Mouse (Mus musculus) neural tube, embryonic 12.5 days (tissue): ENCODE results near the gene Cend1. TPM values are rescaled to one million over a fixed set of nuclear protein-coding genes. Genes with fewer than 3 reads are reported as not detected.
A peak's percentile ranks its signal among the peaks of the same experiment; 100 is the strongest.

Experiments
- ATAC-seq: fragments of 200-750 bp; cut with Nextera tagmentation; 2 replicates; pipeline ENCODE4 v1.8.0; 2017; ENCODE audit warnings: low read depth, mild to moderate bottlenecking, moderate TSS enrichment, moderate library complexity; ENCODE audit not compliant: low FRiP score
- H3K27ac ChIP-seq: fragments of 300-500 bp; sonication (generic); 2 replicates; pipeline ENCODE4 v1.5.1; 2016
- H3K27me3 ChIP-seq: fragments of 300-500 bp; sonication (generic); replicated peaks from 2 replicates; pipeline ENCODE4 v1.6.1; 2016; ENCODE audit warnings: mild to moderate bottlenecking
- H3K36me3 ChIP-seq: fragments of 300-500 bp; sonication (generic); 2 replicates; pipeline ENCODE4 v1.6.1; 2016; ENCODE audit warnings: mild to moderate bottlenecking
- H3K4me1 ChIP-seq: fragments of 300-500 bp; sonication (generic); 2 replicates; pipeline ENCODE4 v1.6.1; 2016
- H3K4me2 ChIP-seq: fragments of 300-500 bp; sonication (generic); replicated peaks from 2 replicates; pipeline ENCODE4 v1.6.1; 2016; ENCODE audit warnings: mild to moderate bottlenecking
- H3K4me3 ChIP-seq: fragments of 300-500 bp; sonication (generic); 2 replicates; pipeline ENCODE4 v1.5.1; 2016
- H3K9ac ChIP-seq: fragments of 300-500 bp; sonication (generic); 2 replicates; pipeline ENCODE4 v1.6.1; 2016; ENCODE audit warnings: mild to moderate bottlenecking
- H3K9me3 ChIP-seq: fragments of 300-500 bp; sonication (generic); 2 replicates; pipeline ENCODE4 v1.6.1; 2016; ENCODE audit warnings: mild to moderate bottlenecking
- WGBS: fragments of 180-500 bp; shearing (Covaris S2); methylation state at CpG from one replicate; pipeline ENCODE4 v1.1.7; 2016; 5-methylcytosine and 5-hydroxymethylcytosine counted together
- polyA plus RNA-seq: library from polyadenylated mRNA; unstranded; fragments of >200 nt; fragmentation: Nextera tagmentation; extraction: Ambion mirVana; gene quantifications from 2 replicates; pipeline ENCODE4 v1.2.1, GENCODE M21; 2016

The Cend1 gene
- polyA plus RNA-seq, 1 experiment from 2014 or later, result 55.1 TPM

DNA sequence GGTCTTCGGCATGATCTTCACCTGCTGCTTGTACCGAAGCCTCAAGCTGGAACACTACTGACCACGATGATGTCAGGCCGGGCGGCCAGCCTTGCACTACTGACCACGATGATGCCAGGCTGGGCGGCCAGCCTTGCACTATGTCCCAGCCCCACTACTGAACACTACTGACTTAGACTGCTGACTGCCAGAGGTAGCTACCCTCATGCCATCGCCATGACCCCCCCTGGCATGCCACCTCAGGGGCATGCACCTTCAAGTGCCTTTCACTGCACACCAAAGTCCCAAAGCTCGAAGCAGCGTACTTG is 41.3 kb upstream of the Cend1 start:
- no peak for ATAC-seq
- H3K9ac ChIP-seq, result no peak overlapping the region
- no peak overlapping the region for H3K4me3 ChIP-seq
- WGBS, result 94% methylated on average over 10 of the region's 10 CpGs
- peaks cover 41% of the 10 kb centered on the region for H3K4me1 ChIP-seq
- H3K36me3 ChIP-seq, result peaks cover 37% of the 10 kb centered on the region
- no peak overlapping the region for H3K27ac ChIP-seq
- H3K27me3 ChIP-seq, result peaks cover 14% of the 10 kb centered on the region
- H3K9me3 ChIP-seq, result no peaks in the 10 kb centered on the region
- peak overlapping the region; percentile 76; the same call in 1 of the 2 replicates for H3K4me2 ChIP-seq

DNA sequence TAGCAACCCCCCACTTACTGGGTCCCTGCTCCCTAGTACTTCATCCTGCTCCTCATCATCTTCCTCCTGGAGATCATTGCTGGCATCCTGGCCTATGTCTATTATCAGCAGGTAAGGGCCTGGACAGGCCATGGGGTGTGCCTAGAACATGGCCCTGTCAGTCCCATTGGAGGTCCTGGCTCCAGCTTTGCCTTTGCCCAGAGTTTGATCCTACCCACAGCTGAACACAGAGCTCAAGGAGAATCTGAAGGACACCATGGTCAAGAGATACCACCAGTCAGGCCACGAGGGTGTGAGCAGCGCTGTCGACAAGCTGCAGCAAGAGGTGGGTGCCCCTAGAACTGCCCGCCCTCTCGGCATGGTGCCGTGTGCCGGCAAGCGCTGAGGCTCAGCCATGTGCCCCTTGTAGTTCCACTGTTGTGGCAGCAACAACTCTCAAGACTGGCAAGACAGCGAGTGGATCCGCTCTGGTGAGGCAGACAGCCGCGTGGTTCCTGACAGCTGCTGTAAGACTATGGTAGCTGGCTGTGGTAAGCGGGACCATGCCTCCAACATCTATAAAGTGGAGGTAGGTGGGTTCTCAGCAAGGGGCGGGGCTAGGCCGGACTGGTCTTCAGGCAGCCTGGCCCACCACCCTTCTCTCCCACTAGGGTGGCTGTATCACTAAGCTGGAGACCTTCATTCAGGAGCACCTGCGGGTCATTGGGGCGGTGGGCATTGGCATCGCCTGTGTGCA is 40.8 kb upstream of the Cend1 start:
- Histone ChIP-seq H3K9ac (0 out of 2 replicates have a peak overlapping the region, but pooled peaks have one; percentile 17), H3K9me3 (no peaks in the 10 kb centered on the region), H3K36me3 (peaks cover 37% of the 10 kb centered on the region), H3K27me3 (peaks cover 18% of the 10 kb centered on the region), H3K4me1 (peaks cover 39% of the 10 kb centered on the region), H3K27ac (no peak overlapping the region), H3K4me2 (peak overlapping the region; percentile 76), H3K4me3 (no peak overlapping the region)
- ATAC-seq, result no peak
- WGBS, result 92% methylated on average over 18 of the region's 18 CpGs

DNA sequence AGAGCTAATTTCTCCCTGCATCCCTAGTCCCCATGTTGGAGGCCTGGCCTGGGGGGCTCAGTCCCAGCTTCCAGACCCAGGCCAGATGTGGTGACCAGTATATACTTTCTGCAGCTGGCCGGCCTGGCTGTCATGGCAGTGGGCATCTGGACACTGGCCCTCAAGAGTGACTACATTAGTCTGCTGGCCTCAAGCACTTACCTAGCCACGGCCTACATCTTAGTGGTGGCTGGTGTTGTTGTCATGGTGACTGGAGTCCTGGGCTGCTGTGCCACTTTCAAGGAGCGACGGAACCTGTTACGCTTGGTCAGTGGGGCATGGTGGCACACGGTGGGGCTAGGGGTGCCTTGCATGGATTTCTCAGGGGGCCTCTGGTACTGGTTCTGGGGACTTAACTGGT is 40.1 kb upstream of the Cend1 start:
- Histone ChIP-seq H3K4me1 (peaks cover 41% of the 10 kb centered on the region), H3K27ac (0 out of 2 replicates have a peak overlapping the region, but pooled peaks have one; percentile 88), H3K27me3 (peaks cover 25% of the 10 kb centered on the region), H3K4me2 (peak overlapping the region; percentile 76), H3K36me3 (peaks cover 37% of the 10 kb centered on the region), H3K9me3 (no peaks in the 10 kb centered on the region), H3K9ac (peak overlapping the region; percentile 41), H3K4me3 (peak overlapping the region; percentile 63)
- WGBS, result 82% methylated on average over 6 of the region's 6 CpGs
- ATAC-seq, result no peak

DNA sequence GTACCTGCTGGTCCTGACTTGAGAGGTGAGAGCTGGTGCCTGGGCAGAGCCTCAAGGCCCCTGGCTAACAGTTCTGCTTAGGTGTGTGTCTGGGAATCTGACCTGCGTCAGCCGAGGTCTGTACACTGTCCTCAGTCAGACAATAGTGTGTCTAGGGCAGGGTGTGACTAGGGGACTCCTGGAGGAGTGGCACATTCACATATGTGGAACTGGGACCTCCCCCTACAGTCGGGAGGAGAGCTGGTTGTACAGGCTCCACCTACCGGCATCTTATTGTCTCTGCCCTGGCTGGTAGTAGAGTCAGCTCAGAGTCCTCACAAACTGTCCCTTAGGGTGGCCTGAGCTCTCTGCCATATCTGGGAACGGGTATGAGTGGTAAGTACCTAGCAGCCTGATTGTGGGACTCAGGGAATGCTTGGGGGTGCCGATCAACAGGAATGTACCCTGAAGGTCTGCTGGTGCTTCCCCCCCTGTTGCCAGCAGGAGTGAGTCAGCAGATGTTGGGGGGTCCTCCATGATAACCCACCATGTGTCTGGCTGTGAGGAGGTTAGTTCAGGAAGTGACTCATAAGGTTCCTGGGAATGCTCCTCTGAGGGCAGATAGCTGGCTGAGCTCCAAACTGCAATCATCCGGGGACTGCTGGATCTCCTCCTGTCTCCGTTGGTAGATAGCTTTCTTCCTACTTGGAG is 39.4 kb upstream of the Cend1 start:
- H3K4me1 ChIP-seq, result peaks cover 34% of the 10 kb centered on the region
- WGBS, result 24% methylated on average over 8 of the region's 8 CpGs

DNA sequence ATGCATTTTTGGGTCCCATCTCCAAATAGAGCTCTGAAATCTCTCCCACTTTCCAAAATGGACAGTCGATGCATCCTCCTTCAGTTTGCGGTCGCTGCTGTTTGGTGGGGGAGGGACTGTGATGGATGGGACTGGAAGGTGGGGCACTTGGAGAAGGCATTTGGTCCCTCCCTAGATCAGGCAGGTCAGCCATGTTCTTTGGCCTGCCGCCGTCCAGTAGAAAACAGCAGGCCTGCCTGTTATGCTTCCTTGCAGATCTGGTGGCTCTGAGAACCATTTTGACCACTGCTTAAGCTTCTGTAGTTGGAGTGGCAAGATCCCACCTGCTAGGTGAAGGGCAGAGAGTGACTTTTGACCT is 38.9 kb upstream of the Cend1 start:
- H3K36me3 ChIP-seq, result peaks cover 37% of the 10 kb centered on the region
- H3K9ac ChIP-seq, result peak overlapping the region; percentile 77
- H3K4me2 ChIP-seq, result peak overlapping the region; percentile 76
- peaks cover 29% of the 10 kb centered on the region for H3K4me1 ChIP-seq
- H3K27ac ChIP-seq, result peak overlapping the region; percentile 88
- 15% methylated on average over 5 of the region's 5 CpGs for WGBS
- H3K9me3 ChIP-seq, result no peaks in the 10 kb centered on the region
- H3K4me3 ChIP-seq, result peak overlapping the region; percentile 63
- peak; percentile 26; the same call in 1 of the 2 replicates for ATAC-seq
- H3K27me3 ChIP-seq, result peaks cover 38% of the 10 kb centered on the region

More for the DNA sequence above, 39.4 kb upstream of the Cend1 start:
- H3K27me3 ChIP-seq, result peaks cover 32% of the 10 kb centered on the region
- H3K9me3 ChIP-seq, result no peaks in the 10 kb centered on the region
- H3K4me2 ChIP-seq, result peak overlapping the region; percentile 76
- peak overlapping the region; percentile 88 for H3K27ac ChIP-seq
- peak overlapping the region; percentile 63 for H3K4me3 ChIP-seq
- ATAC-seq, result peak; percentile 82
- peaks cover 37% of the 10 kb centered on the region for H3K36me3 ChIP-seq
- peak overlapping the region; percentile 77 for H3K9ac ChIP-seq

DNA sequence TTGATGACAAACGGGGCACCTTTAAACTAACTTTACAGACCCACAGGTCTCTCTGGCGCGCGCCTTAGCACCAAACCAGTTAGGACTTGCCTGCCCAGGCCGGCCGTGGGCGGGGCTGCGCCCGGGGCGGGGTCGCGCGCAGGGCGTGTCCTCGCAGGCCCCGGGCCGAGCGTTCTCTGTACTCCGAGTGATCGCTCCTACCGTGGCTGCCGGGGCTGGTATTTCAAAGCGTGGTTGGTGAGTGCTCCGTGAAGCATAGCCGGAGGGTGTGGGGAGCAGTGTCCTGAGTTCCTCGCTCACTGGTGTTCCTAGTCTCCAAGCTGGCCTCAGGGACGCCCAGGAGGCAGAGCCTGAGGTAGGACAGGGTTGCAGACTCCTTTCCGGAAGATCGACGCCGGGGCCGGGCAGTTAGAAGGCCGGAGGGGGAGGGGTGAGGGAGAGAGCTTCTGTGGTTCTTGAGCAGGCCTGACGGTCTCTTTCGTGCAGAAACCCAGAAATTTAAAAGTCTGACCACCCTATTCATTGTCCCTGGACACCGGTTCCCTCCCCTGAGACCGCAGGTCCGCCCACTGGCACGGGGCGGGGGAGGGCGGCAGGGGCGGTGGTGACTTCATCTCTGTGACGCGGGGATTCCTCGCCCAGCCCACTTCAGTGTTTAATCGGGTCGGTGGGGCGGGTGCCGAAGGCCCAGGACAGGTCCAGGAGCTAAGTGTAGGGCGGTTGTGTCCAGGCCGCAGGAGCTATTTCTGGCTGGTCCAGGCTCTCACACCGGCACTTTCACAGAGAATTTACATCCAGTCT is 38.1 kb upstream of the Cend1 start, which contains the start of gene Cd151:
TSS of gene Cd151 (plus strand) at position 163 of the 801 bp plus-strand sequence.
- H3K4me1 ChIP-seq, result peaks cover 29% of the 10 kb centered on the region
- peak within 1 kb of the TSS; percentile 77 for H3K9ac ChIP-seq
- H3K27ac ChIP-seq, result peak within 1 kb of the TSS; percentile 88
- H3K36me3 ChIP-seq, result peaks cover 31% of the 10 kb centered on the region
- no peaks in the 10 kb centered on the region for H3K9me3 ChIP-seq
- H3K27me3 ChIP-seq, result peaks cover 45% of the 10 kb centered on the region
- peak within 1 kb of the TSS; percentile 76 for H3K4me2 ChIP-seq
- ATAC-seq, result peak; percentile 63
- under 1% methylated on average over 52 of the region's 52 CpGs for WGBS
- peak within 1 kb of the TSS; percentile 63 for H3K4me3 ChIP-seq

DNA sequence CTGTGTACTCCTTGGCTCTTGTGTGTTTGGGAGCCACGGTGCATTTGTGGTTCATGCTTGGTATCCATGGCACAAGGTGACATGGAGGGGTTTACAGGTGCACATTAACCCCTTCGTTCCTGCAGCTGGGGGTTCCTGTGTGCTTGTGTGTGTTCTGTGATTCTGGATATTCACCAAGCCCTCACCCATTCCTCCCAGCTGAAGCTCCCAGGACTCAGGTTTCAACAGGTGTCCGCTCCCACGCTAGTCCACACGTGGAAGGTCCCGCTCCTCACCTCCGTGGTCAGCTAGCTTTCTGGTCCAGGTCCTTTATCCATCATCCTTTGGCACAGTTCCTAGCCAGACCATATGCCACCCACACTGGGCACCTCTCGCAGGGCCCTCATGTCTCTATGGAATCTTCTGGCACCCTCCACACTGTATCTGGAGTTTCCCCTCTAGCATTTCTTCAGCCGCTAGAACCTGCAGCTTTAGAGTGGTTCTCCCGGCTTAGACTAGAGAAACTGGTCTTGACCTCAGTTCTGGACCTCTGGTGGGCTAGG is 37.4 kb upstream of the Cend1 start:
- WGBS, result 60% methylated on average over 10 of the region's 10 CpGs
- peaks cover 34% of the 10 kb centered on the region for H3K4me1 ChIP-seq
- no peak for ATAC-seq
- no peak overlapping the region for H3K27ac ChIP-seq
- peak overlapping the region; percentile 76 for H3K4me2 ChIP-seq
- peak overlapping the region; percentile 63; the same call in 1 of the 2 replicates for H3K4me3 ChIP-seq
- H3K36me3 ChIP-seq, result peaks cover 25% of the 10 kb centered on the region
- H3K9me3 ChIP-seq, result no peaks in the 10 kb centered on the region
- 0 out of 2 replicates have a peak overlapping the region, but pooled peaks have one; percentile 77 for H3K9ac ChIP-seq
- H3K27me3 ChIP-seq, result peaks cover 52% of the 10 kb centered on the region

DNA sequence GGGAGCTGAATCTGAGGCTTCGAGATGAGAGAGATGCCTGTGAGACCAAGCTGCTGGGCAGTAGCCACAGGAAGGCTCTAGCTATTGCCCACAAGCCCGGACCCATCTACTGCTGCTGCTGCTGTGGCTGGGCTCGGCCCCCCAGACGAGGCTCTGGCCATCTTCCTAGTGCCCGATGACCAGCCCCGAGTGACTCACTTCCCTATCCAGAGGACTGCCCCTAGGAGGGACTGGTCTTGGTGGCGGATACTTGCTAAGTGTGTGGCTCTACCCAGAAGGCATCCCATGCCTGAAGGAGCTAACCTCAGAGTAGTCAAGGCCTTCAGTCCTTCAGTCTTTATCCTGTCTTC is 36.7 kb upstream of the Cend1 start:
- H3K4me2 ChIP-seq, result no peak overlapping the region
- peaks cover 19% of the 10 kb centered on the region for H3K36me3 ChIP-seq
- no peak for ATAC-seq
- peaks cover 37% of the 10 kb centered on the region for H3K4me1 ChIP-seq
- no peak overlapping the region for H3K9ac ChIP-seq
- peaks cover 59% of the 10 kb centered on the region for H3K27me3 ChIP-seq
- WGBS, result 70% methylated on average over 7 of the region's 7 CpGs
- no peak overlapping the region for H3K4me3 ChIP-seq
- H3K9me3 ChIP-seq, result no peaks in the 10 kb centered on the region
- no peak overlapping the region for H3K27ac ChIP-seq

DNA sequence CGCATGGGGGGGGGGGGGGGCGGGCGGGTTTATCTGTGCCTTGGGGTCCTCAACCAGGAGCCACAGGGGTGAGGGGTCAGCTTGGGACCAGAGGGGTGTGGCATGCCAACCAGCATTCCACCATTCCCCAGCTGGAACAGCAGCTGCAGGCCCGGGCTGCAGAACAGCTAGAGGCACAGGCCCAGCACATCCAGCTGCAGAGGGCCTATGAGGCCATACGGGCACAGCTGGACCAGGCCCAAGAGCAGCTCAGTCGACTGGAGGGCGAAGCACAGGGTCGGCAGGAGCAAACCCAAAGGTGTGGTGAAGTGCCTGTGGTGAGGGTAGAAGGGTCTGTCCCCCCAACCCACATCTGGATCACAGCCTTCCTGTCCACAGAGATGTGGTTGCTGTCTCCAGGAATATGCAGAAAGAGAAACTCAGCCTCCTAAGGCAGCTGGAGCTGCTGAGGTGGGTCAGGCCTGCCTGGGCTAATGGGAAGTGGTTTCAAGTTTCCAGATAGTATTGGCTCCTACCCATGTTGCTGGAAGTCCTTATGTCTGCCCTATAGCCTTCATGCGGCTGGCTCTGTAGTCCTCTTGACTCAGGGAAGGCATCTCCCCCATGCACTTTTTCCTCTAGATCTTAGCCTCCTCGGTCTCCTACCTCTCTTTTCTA is 36.2 kb upstream of the Cend1 start:
- H3K9ac ChIP-seq, result peak overlapping the region; percentile 29; the same call in 1 of the 2 replicates

DNA sequence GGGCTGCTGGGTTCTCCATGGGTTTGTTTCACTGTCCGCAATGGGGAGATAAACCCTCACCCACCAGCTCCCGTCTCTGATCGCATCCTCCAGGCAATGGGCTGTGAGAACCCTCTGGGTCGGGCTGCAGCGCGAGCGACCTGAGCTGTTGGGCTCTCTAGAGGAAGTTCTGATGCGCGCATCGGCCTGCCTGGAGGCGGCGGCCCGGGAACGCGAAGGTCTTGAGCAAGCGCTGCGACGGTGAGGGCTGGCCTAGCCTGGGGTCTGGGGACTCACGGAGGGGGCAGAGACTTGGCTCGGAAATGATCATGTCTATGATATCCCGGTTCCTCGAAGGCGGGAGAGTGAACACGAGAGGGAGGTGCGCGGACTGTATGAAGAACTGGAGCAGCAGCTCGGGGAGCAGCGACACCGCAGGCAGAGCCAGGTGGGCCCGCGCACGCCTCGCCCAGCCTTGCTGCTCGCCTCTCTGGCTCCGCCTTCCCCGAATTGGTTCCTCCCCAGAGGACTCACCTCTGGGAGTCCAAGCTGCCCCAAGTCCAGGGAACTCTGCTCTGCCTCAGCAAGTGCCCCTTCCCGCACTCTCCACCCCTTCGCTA is 35.4 kb upstream of the Cend1 start:
- H3K27ac ChIP-seq, result no peak overlapping the region
- H3K4me2 ChIP-seq, result peak overlapping the region; percentile 38
- 0 out of 2 replicates have a peak overlapping the region, but pooled peaks have one; percentile 1 for H3K4me3 ChIP-seq
- no peak for ATAC-seq
- peaks cover 8% of the 10 kb centered on the region for H3K36me3 ChIP-seq
- peaks cover 72% of the 10 kb centered on the region for H3K27me3 ChIP-seq
- peak overlapping the region; percentile 29; the same call in 1 of the 2 replicates for H3K9ac ChIP-seq
- H3K9me3 ChIP-seq, result no peaks in the 10 kb centered on the region
- peaks cover 32% of the 10 kb centered on the region for H3K4me1 ChIP-seq
- WGBS, result 2% methylated on average over 38 of the region's 38 CpGs

More for the DNA sequence above, 36.2 kb upstream of the Cend1 start:
- Histone ChIP-seq H3K27ac (no peak overlapping the region), H3K9me3 (no peaks in the 10 kb centered on the region), H3K4me1 (peaks cover 37% of the 10 kb centered on the region), H3K4me2 (peak overlapping the region; percentile 38), H3K27me3 (peaks cover 64% of the 10 kb centered on the region), H3K36me3 (peaks cover 14% of the 10 kb centered on the region), H3K4me3 (no peak overlapping the region)
- WGBS, result 47% methylated on average over 7 of the region's 10 CpGs
- no peak for ATAC-seq
